8 mouse cellular contexts compared by ENCODE assay signal in genomic region chr17:25222504-25222940, GRCm38 (mm10). TPM values are rescaled to one million over a fixed set of nuclear protein-coding genes. Genes with fewer than 3 reads are reported as not detected.
DNase-seq lines count a peak whose midpoint lies in the region; ATAC-seq and TF ChIP-seq lines count a peak whose summit lies in the region.
"Not testable (repeated sequence)": the region's sequence is repeated elsewhere in the genome, so short reads cannot be mapped to it uniquely, and the experiment has no call there.
"Had no signal": no experiment of that assay in that cellular context is flagged by ENCODE, and none has a peak within 500 bp of the region (broad histone marks: within the 10 kb centered on the region; RNA-seq: fewer than 3 reads in every experiment).

No protein-coding gene starts in this region.

- WGBS in limb, embryonic 15.5 days, result 13% methylated on average over 14 of the region's 28 CpGs
- WGBS in midbrain, embryonic 12.5 days, result 12% methylated on average over 13 of the region's 28 CpGs
- WGBS in small intestine, adult 2 months, result 7% methylated on average over 22 of the region's 28 CpGs

- H3K4me2 ChIP-seq in limb, embryonic 15.5 days, result peak overlapping the region; percentile 65
- peak overlapping the region; percentile 69 for H3K4me2 ChIP-seq in midbrain, embryonic 12.5 days (replicated peaks)

- peak; percentile 41 for ATAC-seq in inflammation-experienced regulatory T-cells, adult 6 months
- ATAC-seq in limb, embryonic 15.5 days (ENCODE audit: insufficient number of reproducible peaks, low FRiP score, low TSS enrichment, low read depth), result peak; percentile 70; the same call in 1 of the 2 replicates
- ATAC-seq in midbrain, embryonic 12.5 days (ENCODE audit: low FRiP score, low read depth), result peak; percentile 89

- TF ChIP-seq POLR2A in cortical plate, adult 2 months (IDR thresholded peaks at IDR 0.05; ENCODE audit: extremely low read depth, insufficient read depth, low read length); small intestine, adult 2 months (IDR thresholded peaks at IDR 0.05; ENCODE audit: low read depth, low read length): not testable (repeated sequence)

- DNase-seq in adrenal gland, adult 2 months, result peak; percentile 35
- DNase-seq in frontal cortex, postnatal 10 days (ENCODE audit: low spot score in 2 of 2), result peak; percentile 37 to 56

- not testable (repeated sequence) for H3K27me3 ChIP-seq in limb, embryonic 15.5 days; midbrain, embryonic 12.5 days; small intestine, adult 2 months (ENCODE audit: control insufficient read depth, insufficient read depth, low read length)

- H3K4me1 ChIP-seq in cortical plate, adult 2 months (ENCODE audit: control insufficient read depth, insufficient read depth, low read length); small intestine, adult 2 months (ENCODE audit: control insufficient read depth, insufficient read depth, insufficient read length, low read length): not testable (repeated sequence)
- peaks cover 16% of the 10 kb centered on the region for H3K4me1 ChIP-seq in limb, embryonic 15.5 days
- peaks cover 11% of the 10 kb centered on the region; the same call in 1 of the 2 replicates for H3K4me1 ChIP-seq in midbrain, embryonic 12.5 days

- peaks cover 54% of the 10 kb centered on the region for H3K36me3 ChIP-seq in limb, embryonic 15.5 days
- H3K36me3 ChIP-seq in midbrain, embryonic 12.5 days, result peaks cover 13% of the 10 kb centered on the region
- not testable (repeated sequence) for H3K36me3 ChIP-seq in small intestine, adult 2 months (ENCODE audit: control insufficient read depth, insufficient read depth, low read length)

- not testable (repeated sequence) for H3K9me3 ChIP-seq in limb, embryonic 15.5 days; midbrain, embryonic 12.5 days

- peak overlapping the region; percentile 75 for H3K27ac ChIP-seq in cortical plate, adult 2 months (ENCODE audit: insufficient read depth, low read length)
- peak overlapping the region; percentile 43; the same call in 1 of the 2 replicates for H3K27ac ChIP-seq in limb, embryonic 15.5 days
- H3K27ac ChIP-seq in midbrain, embryonic 12.5 days (replicated peaks), result not testable (repeated sequence)
- peak overlapping the region; percentile 69 for H3K27ac ChIP-seq in small intestine, adult 2 months (ENCODE audit: insufficient read depth, low read depth, low read length)

- TF ChIP-seq CTCF in cortical plate, adult 2 months (IDR thresholded peaks at IDR 0.05; ENCODE audit: extremely low read depth, insufficient read depth, low read length); small intestine, adult 2 months (IDR thresholded peaks at IDR 0.05; ENCODE audit: extremely low read depth, insufficient read length, insufficient replicate concordance, low read depth, low read length): not testable (repeated sequence)

- H3K9ac ChIP-seq in limb, embryonic 15.5 days; midbrain, embryonic 12.5 days (replicated peaks): not testable (repeated sequence)

- peak overlapping the region; percentile 70 for H3K4me3 ChIP-seq in cortical plate, adult 2 months (ENCODE audit: insufficient read depth, low read length)
- peak overlapping the region; percentile 39 for H3K4me3 ChIP-seq in limb, embryonic 15.5 days
- peak overlapping the region; percentile 42; the same call in 1 of the 2 replicates for H3K4me3 ChIP-seq in midbrain, embryonic 12.5 days
- H3K4me3 ChIP-seq in small intestine, adult 2 months (ENCODE audit: low read depth, low read length), result peak overlapping the region; percentile 53

RNA-seq across cellular contexts. Expression of gene Gnptg, which starts 17.4 kb away (rescaled TPM):
- 10 to 100 TPM; 50.4 to 50.6 TPM for total RNA-seq in adrenal gland, adult 2 months (2021)
- polyA plus RNA-seq in adrenal gland, adult 2 months (2012; rRNA removed), result 32.6 and 40.0 TPM in 2 replicates
- 121 and 126 TPM in 2 replicates for polyA plus RNA-seq in cortical plate, adult 2 months (2012; rRNA removed)
- 10 to 100 TPM; 43.0 to 79.2 (median 61.5) TPM for polyA plus RNA-seq in inflammation-experienced regulatory T-cells, adult 6 months (2017; shearing (Covaris generic))
- polyA plus RNA-seq in limb, embryonic 15.5 days (2015; fragmentation: Nextera tagmentation; extraction: Ambion mirVana), result 34.9 and 41.6 TPM in 2 replicates
- 66.8 and 68.4 TPM in 2 replicates for polyA plus RNA-seq in midbrain, embryonic 12.5 days (2016; fragmentation: Nextera tagmentation; extraction: Ambion mirVana)
- polyA plus RNA-seq in small intestine, adult 2 months (2012; rRNA removed), result 21.0 and 29.3 TPM in 2 replicates

RNA-seq across cellular contexts. Expression of gene Tsr3, which starts 17.4 kb away (rescaled TPM):
- total RNA-seq in adrenal gland, adult 2 months (2021), result 10 to 100 TPM; 18.5 to 25.1 TPM
- polyA plus RNA-seq in adrenal gland, adult 2 months (2012; rRNA removed), result 24.1 and 28.9 TPM in 2 replicates
- polyA plus RNA-seq in cortical plate, adult 2 months (2012; rRNA removed), result 35.3 and 35.6 TPM in 2 replicates
- 10 to 100 TPM; 30.9 to 35.3 (median 31.4) TPM for polyA plus RNA-seq in inflammation-experienced regulatory T-cells, adult 6 months (2017; shearing (Covaris generic))
- polyA plus RNA-seq in limb, embryonic 15.5 days (2015; fragmentation: Nextera tagmentation; extraction: Ambion mirVana), result 45.2 and 50.8 TPM in 2 replicates
- polyA plus RNA-seq in midbrain, embryonic 12.5 days (2016; fragmentation: Nextera tagmentation; extraction: Ambion mirVana), result 67.2 and 67.7 TPM in 2 replicates
- 6.8 and 13.3 TPM in 2 replicates for polyA plus RNA-seq in small intestine, adult 2 months (2012; rRNA removed)

RNA-seq across cellular contexts. Expression of gene Baiap3, which starts 33.6 kb away (rescaled TPM):
- total RNA-seq in adrenal gland, adult 2 months (2021), result 10 to 100 TPM in 1 of 2 experiments, 1 to 10 TPM in 1; 9.7 to 10.1 TPM
- polyA plus RNA-seq in adrenal gland, adult 2 months (2012; rRNA removed), result 84.6 and 90.0 TPM in 2 replicates
- 4.3 and 5.4 TPM in 2 replicates for polyA plus RNA-seq in cortical plate, adult 2 months (2012; rRNA removed)
- polyA plus RNA-seq in inflammation-experienced regulatory T-cells, adult 6 months (2017; shearing (Covaris generic)), result 10 to 100 TPM in 2 of 3 experiments, 1 to 10 TPM in 1; 2.6 to 42.7 (median 10.9) TPM
- polyA plus RNA-seq in limb, embryonic 15.5 days (2015; fragmentation: Nextera tagmentation; extraction: Ambion mirVana), result 0.46 and 0.61 TPM in 2 replicates
- 4.2 and 4.6 TPM in 2 replicates for polyA plus RNA-seq in midbrain, embryonic 12.5 days (2016; fragmentation: Nextera tagmentation; extraction: Ambion mirVana)
- 10.1 TPM in 2 replicates for polyA plus RNA-seq in small intestine, adult 2 months (2012; rRNA removed)
- total RNA-seq: gastrocnemius, adult 8-10 months had no signal

RNA-seq across cellular contexts. Expression of gene Unkl, which starts 34.3 kb away (rescaled TPM):
- 10 to 100 TPM; 14.0 to 18.1 TPM for total RNA-seq in adrenal gland, adult 2 months (2021)
- 23.7 and 30.3 TPM in 2 replicates for polyA plus RNA-seq in adrenal gland, adult 2 months (2012; rRNA removed)
- 37.6 and 42.9 TPM in 2 replicates for polyA plus RNA-seq in cortical plate, adult 2 months (2012; rRNA removed)
- 10 to 100 TPM; 22.2 to 31.4 (median 23.3) TPM for polyA plus RNA-seq in inflammation-experienced regulatory T-cells, adult 6 months (2017; shearing (Covaris generic))
- polyA plus RNA-seq in limb, embryonic 15.5 days (2015; fragmentation: Nextera tagmentation; extraction: Ambion mirVana), result 9.1 and 9.9 TPM in 2 replicates
- polyA plus RNA-seq in midbrain, embryonic 12.5 days (2016; fragmentation: Nextera tagmentation; extraction: Ambion mirVana), result 10.0 and 10.9 TPM in 2 replicates
- 7.1 and 11.7 TPM in 2 replicates for polyA plus RNA-seq in small intestine, adult 2 months (2012; rRNA removed)

RNA-seq across cellular contexts. Expression of gene BC003965, which starts 38.2 kb away (rescaled TPM):
- 10 to 100 TPM; 16.7 to 24.4 TPM for total RNA-seq in adrenal gland, adult 2 months (2021)
- 24.0 and 25.7 TPM in 2 replicates for polyA plus RNA-seq in adrenal gland, adult 2 months (2012; rRNA removed)
- 22.9 and 23.9 TPM in 2 replicates for polyA plus RNA-seq in cortical plate, adult 2 months (2012; rRNA removed)
- polyA plus RNA-seq in inflammation-experienced regulatory T-cells, adult 6 months (2017; shearing (Covaris generic)), result 10 to 100 TPM; 12.9 to 16.3 (median 13.2) TPM
- 31.4 and 33.6 TPM in 2 replicates for polyA plus RNA-seq in limb, embryonic 15.5 days (2015; fragmentation: Nextera tagmentation; extraction: Ambion mirVana)
- polyA plus RNA-seq in midbrain, embryonic 12.5 days (2016; fragmentation: Nextera tagmentation; extraction: Ambion mirVana), result 33.4 and 33.6 TPM in 2 replicates
- polyA plus RNA-seq in small intestine, adult 2 months (2012; rRNA removed), result 5.4 and 6.3 TPM in 2 replicates
